Mouse (Mus musculus) c-Kit-positive CD71-positive TER-119-positive erythroid progenitor cells, embryonic 14.5 days (primary cell): ENCODE results near the gene Als2.
A peak's percentile ranks its signal among the peaks of the same experiment; 100 is the strongest.

Experiments
- DNase-seq: peaks from one replicate; pipeline ENCODE4 v3.0.0-alpha.2; 2013; ENCODE audit warnings: low spot score

Gene Als2

GRCm38 (mm10) chr1:59212076-59212779 lies 24.8 kb downstream of the Als2 start:
- no peak for DNase-seq

GRCm38 (mm10) chr1:59211651-59212050 lies 25.4 kb downstream of the Als2 start:
- no peak for DNase-seq

- no peak for DNase-seq
These were observed 28.7 kb downstream of the Als2 start for GRCm38 (mm10) chr1:59208331-59208730.

GRCm38 (mm10) chr1:59204489-59204888 lies 32.5 kb downstream of the Als2 start:
- no peak for DNase-seq

GRCm38 (mm10) chr1:59202367-59202766 lies 34.7 kb downstream of the Als2 start:
- no peak for DNase-seq

GRCm38 (mm10) chr1:59201561-59201960 lies 35.5 kb downstream of the Als2 start:
- no peak for DNase-seq

- DNase-seq, result no peak
These were observed 36.1 kb downstream of the Als2 start for GRCm38 (mm10) chr1:59200960-59201359.

GRCm38 (mm10) chr1:59194979-59195378 lies 42.1 kb downstream of the Als2 start:
- DNase-seq, result no peak

GRCm38 (mm10) chr1:59187786-59188185 lies 49.2 kb downstream of the Als2 start:
- no peak for DNase-seq

- DNase-seq, result no peak
These were observed 50.7 kb downstream of the Als2 start for GRCm38 (mm10) chr1:59186317-59186716.

GRCm38 (mm10) chr1:59185410-59185809 lies 51.6 kb downstream of the Als2 start:
- DNase-seq, result no peak

- peak; percentile 14 for DNase-seq
These were observed 54.0 kb downstream of the Als2 start for GRCm38 (mm10) chr1:59183045-59183444.

- DNase-seq, result no peak
These were observed 54.7 kb downstream of the Als2 start for GRCm38 (mm10) chr1:59182373-59182772.

GRCm38 (mm10) chr1:59180003-59180402 lies 57.0 kb downstream of the Als2 start:
- no peak for DNase-seq

- no peak for DNase-seq
These were observed 58.6 kb downstream of the Als2 start for GRCm38 (mm10) chr1:59178401-59178800.

- DNase-seq, result no peak
These were observed 62.3 kb downstream of the Als2 start for GRCm38 (mm10) chr1:59174514-59175373.

- DNase-seq, result no peak
These were observed 64.0 kb downstream of the Als2 start for GRCm38 (mm10) chr1:59173023-59173422.

GRCm38 (mm10) chr1:59171875-59172274 lies 65.2 kb downstream of the Als2 start:
- no peak for DNase-seq

- no peak for DNase-seq
These were observed 66.7 kb downstream of the Als2 start for GRCm38 (mm10) chr1:59170290-59170689.

GRCm38 (mm10) chr1:59169586-59169985 lies 67.4 kb downstream of the Als2 start:
- DNase-seq, result no peak

GRCm38 (mm10) chr1:59168556-59168955 lies 68.5 kb downstream of the Als2 start:
- no peak for DNase-seq

- DNase-seq, result no peak
These were observed 69.2 kb downstream of the Als2 start for GRCm38 (mm10) chr1:59167654-59168425.
